Mouse (Mus musculus): Measurements from ENCODE around the gene Filip1.

The Filip1 gene

DNA sequence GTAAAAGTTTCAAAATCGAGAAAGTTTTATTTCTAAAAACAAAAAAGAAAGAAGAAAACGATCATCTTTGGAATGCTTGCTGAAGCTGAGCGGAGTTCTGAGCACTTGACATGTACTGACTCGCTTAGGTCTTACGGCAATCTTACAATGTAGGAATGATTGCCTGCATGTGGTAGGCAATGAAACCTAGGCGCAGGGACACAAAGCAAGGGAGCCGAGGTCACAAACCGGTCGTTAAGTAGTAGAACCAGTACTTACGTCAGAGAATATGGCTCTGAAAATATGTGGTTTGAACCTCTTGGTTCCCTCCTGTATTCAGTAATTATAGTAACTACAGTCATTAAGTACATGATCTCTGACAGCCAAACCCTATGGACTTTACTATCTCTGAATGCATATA lies 29.4 kb downstream of the Filip1 start:
- no peak for DNase-seq (ENCODE audit: low read depth, low spot score)

DNA sequence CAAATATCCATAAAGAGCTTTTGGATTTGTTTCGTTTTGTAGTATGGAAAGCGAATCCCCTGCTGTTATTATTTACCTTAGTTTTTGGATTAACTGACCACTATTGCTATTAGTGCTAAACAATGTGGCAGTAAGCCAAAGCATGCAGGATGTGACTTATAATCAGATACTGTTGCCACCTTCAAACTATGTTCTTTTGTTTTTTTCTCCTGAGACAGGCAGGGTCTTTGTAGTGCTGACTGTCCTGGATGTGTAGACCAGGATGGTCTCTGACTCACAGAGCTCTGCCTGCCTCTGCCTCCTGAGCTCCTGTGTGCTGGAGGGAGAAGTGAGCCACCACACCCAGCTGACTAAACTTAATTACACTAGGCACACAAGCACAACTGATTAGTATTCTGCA lies 33.4 kb downstream of the Filip1 start:
- no peak for DNase-seq (ENCODE audit: low read depth, low spot score)

DNA sequence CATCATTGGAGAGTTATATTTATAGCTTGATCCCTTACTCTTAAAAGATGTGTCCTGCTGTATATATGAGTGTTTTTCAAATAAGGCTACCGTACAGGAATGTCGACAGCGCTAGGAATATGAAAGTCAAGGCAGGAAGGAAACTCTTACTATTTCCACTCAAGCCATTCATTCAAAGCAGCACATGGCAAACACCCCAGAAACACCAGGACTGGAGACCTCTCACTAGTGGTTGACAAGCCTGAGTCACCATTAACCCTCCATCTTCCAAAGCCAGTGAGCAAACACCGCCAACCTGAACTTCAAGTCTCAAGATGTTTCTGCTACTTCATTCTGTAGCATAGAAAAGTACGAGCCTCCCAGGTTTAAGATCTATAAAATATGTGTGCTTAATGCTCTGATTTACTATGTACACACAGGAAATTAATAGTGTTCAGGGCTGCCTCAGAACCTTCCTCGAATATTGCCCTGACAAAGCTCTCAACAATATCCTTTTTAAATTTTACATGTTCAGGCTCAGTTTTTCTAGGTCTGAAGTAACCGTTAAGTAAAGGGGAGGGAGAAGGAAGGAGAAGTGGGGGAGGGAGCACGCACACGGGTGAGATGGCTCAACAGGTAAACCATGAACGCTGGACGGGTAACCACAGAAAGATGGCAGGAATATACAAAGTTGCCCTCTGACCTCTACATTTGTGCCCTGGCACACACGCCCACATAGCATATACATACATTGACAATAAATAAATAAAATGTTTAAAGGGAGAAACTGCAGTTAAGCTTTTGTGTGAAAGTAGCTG lies 34.2 kb downstream of the Filip1 start:
- DNase-seq (ENCODE audit: low read depth, low spot score), result no peak

DNA sequence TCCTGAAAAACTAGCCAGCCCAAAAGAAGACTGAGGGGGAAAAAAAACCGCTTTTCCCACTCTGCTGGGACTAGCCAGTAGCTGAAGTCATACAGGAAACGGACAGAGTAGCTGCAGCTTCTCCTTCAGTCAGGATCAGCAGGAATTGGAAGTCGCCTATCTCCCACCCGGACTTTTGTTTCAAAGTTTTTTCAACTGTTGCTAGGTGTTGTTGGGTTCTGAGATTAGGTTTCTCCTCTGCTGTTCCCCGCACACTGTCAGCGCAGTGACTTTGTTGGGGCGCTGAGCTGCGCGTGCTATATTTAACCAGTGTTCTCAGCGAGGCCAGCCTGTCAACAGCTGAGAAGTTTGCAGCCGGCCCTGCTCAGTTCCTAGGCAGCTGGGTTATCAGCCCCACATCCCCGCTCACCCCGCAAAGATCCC lies 35.1 kb downstream of the Filip1 start:
- DNase-seq (ENCODE audit: low read depth, low spot score), result peak; percentile 9

DNA sequence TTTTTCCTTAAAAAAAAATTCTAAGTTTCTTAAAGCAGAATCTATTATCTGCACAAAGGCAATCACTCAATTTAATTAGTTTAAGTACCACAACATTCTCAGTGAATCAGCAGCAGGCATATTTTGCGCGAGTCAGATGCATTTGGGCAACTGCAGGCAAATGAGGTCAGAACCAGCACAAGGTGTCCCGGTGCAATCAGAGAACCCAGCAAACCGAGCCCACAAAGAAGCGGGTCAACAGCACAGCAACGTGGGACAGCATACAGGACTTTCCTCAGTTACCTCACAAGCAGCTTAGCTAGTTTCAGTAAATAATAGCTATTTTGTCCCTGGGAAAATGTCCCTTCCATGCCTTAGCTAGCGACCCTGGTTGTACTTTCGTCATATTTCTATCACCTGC lies 35.9 kb downstream of the Filip1 start:
- DNase-seq (ENCODE audit: low read depth, low spot score), result no peak

DNA sequence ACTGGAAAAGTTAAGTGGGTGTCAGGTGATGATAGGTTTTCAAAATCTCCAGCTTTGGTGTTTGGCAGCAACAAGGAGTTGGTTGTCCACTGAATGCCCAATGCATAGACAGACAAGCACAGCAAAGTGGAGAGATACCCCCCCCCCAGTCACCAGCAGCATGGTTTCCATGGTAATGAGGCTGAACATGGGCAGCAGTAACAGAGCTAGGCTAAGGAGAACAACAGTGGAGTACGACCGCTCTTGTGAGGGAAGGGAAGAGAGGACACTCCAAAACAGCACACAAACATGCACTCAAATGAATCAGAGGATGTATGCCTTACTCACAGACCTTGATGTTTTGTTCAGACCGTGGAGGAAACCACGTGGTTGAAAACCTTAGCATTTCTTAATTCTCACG lies 37.5 kb downstream of the Filip1 start:
- DNase-seq (ENCODE audit: low read depth, low spot score), result no peak

DNA sequence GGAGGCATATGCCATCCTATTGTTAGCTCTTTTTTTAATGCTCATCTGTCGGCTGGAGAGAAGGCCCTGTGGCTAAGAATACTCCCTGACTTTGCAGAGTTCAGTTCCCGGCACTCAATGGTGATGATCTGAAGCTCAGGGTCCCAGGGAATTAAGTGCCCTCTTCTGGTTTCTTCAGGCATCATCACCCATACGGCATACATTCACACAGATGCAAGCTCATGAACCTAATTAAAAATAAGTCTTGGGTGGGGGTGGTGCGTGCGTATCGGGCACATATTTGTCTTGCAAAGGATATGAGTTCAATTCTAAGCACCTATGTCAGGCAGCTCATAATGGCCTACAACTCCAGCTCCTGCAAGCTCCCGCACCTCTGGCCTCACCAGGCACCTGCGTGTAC lies 39.1 kb downstream of the Filip1 start:
- DNase-seq (ENCODE audit: low read depth, low spot score), result no peak

DNA sequence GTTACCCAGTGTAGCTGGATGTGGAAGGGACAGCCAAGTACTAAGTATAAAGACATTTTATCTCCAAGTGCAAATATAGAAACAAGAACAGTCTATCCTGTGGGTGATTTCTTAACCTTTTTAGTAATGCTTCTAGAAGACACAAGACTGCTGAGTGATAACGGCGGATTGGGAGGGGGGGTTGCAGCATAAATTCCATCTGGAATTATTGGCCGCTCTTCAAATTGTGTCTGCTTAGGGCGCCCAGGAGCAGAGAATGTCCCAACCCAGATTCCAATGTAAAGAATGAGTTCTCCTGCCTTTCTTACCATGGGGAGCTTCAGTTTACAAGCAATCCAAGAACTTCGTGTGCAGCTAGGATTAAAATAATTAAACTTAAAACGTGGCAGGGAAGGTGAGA lies 39.9 kb downstream of the Filip1 start:
- DNase-seq (ENCODE audit: low read depth, low spot score), result no peak

DNA sequence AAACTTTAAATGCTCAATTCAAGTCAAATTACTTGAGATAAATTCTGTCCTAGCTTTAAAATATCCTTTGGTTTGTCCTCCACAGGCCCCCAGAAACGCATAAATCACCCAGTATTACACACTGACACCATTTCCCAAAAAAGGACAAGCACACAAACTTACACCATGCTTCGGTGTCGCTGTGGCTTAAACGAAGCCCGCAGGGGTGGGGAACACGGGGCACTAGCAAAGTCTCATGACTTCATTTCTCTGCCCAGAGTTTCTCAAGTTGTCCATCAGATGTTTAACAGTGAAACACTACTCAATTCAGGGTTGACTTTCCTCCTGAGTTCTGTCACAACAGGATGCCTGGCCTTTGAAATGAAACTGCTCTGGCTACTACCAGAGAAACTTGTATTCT lies 41.0 kb downstream of the Filip1 start:
- DNase-seq (ENCODE audit: low read depth, low spot score), result no peak

DNA sequence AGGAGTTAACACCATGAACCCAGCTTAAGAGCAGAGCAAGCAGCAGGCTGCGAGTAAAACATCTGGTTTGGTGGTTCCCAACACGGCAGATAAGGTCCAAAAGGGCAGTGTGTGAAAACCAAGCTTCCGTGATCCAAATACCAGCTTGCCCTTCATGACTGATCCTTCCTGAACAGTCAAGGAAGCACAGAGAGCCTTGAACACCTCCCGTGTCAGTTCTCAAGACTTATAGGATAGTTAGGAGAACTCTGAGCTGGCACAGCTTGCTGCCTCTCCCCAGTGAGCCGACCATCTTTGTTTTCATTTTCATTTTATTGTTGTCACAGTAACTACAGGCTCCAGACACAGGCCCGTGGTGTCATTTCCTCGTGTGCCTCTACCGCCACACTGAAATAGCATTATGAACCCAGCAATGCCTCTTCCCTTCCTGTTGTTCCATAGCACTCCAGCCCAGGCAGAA lies 42.0 kb downstream of the Filip1 start:
- DNase-seq (ENCODE audit: low read depth, low spot score), result peak; percentile 31

DNA sequence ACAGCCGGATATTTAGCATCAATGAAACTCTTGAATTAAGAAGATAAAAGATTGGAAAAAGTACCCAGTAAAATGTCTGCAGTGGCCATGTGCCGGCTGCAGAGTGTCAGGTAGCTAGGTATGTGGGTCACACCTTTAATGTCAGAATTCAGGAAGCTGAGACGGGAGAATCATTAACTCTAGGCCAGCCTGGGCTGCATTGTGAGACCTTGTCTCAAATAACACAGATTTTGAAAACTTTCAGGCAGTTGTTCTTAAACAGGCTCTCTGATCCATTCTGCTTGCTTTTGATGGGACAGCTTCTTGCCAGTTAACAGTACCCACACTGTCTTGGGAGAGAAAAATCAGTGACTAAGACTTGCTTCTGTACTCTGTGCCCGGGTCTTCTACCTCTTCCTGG lies 43.1 kb downstream of the Filip1 start:
- DNase-seq (ENCODE audit: low read depth, low spot score), result no peak

DNA sequence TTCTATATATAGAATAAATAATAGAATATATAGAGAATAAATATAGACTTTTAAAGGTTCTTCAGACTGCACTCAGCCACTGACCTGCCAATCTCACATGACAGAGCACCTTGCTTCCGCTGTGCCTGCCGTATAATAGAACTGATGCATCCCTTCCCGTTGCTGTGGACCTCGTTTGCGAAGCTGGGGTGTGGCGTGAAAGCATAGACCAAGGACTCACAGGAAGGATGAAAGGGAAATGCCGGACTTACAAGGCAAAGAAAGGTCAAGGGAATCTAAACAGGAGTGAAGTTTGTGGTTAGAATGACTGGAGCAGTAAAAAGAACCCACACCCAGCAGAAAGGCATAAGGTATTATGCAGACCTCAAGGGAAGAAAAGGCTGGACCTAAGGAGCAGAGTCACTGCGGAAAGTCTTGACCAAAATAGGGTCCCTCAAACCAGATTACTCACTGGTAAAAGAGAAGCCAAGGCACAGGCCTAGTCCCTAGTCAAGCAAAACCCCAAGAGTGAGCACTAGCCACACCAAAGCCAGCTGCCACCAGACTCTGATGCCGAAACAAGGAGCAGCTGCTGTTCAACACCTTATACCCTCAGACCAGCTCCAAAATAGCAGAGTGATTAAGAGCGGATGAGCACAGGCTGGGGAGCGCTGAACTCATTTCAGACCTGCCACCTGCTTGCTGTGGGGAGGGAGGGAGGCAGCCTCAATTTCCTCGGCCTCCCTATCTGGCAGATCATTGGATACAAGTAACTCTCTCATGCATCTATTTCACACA lies 45.8 kb downstream of the Filip1 start:
- no peak for DNase-seq (ENCODE audit: low read depth, low spot score)

DNA sequence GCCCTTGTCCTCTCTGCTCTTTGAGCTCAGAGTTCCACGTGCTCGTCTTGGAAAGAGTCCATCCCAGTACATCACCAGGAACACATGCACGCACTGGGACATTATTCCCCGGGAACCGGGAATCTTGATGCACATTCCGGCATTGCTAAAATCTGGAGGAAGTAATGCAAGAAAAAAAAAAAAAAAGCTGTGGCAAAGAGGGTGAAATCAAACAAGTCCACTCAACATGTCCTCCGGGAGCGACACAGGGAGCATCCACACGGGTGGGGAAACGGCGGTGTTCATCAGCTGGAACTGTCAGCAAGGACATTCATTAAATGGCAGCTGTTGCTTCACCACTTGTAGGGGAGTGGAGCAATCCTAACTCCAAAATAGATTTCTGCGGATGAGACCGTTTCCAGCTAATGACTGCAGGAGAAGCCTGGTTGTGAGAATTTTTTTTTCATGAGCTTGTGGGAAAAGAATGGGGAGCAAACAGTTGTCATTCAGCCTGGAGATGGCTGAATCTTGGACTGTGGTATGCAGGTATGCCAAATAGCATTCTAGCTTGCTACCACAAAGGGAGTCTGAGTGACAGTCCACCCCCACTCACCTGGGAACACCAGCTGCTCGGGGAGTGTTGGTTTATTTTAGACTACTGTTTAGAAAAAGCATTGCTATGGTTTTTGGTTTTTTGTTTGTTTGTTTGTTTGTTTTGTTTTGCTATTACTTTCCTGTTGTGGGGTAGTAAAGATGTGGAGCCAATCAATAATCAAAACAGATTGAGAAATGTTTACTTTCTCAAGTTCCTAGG lies 46.9 kb downstream of the Filip1 start:
- DNase-seq (ENCODE audit: low read depth, low spot score), result no peak

DNA sequence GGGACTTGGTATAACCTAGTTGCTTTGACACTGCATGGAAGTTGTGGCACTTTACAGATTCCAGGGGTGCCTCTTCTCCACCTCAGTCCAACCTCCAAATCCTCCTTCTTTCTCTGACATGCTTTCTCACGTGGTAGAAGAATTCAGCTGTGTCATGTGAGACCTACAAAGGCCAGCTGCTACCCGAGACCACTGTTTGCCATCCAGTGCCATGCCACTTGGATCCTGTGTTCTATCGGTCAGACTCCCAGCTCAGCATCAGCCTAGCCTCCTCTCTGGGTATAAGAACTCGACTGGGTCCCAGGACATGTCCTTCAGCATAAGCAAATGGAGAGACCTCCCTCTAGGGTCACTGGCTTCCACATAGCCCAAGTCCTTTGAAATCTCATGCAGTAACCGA lies 47.6 kb downstream of the Filip1 start:
- DNase-seq (ENCODE audit: low read depth, low spot score), result no peak

DNA sequence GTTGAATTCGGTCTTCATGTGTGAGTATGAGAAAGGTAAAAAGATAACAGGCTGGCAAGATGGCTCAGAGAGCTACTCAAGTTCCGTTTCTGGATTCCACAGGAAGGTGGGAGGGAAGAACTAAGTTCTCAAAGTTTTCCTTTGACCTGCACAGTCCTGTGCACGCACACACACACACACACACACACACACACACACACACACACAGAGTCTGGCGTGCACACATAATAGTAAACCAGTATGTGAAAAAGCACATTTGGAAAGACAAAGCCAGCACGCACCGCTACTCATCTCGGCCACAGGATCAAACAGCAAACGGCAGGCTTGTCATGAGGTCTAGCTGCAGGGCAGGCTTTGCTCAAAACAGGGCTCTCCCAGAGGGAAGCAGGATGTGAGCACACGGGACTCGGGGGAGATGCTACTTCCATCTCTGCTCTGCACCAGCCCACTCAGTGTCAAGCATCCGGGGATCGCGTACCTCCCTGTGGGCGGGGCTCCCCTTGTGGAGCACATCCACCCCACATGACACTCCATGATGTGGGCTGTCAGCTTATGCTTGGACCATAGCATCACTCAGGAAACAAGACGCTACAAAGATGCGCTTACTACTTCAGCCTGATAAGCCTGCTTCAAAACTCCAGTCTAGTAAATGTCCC lies 50.9 kb downstream of the Filip1 start:
- peak; percentile 47 for DNase-seq (ENCODE audit: low read depth, low spot score)

DNA sequence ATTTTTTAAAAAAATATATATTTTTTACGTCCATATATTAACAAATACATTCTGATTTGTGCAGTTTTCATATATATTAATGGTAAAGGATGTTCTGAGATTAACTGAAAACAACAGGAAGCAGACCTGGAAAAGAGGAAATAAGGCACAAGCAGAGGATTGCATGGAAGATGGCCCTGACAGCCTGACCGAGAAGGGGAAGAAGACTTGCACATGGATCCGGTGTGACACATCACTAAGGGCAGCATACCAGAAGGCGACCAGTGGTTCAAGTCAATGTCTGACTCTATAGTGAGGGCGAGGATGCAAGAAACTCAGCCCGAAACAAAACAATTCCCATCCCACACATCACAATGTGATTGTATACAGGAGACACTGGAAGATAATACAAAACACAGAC lies 52.2 kb downstream of the Filip1 start:
- no peak for DNase-seq (ENCODE audit: low read depth, low spot score)

DNA sequence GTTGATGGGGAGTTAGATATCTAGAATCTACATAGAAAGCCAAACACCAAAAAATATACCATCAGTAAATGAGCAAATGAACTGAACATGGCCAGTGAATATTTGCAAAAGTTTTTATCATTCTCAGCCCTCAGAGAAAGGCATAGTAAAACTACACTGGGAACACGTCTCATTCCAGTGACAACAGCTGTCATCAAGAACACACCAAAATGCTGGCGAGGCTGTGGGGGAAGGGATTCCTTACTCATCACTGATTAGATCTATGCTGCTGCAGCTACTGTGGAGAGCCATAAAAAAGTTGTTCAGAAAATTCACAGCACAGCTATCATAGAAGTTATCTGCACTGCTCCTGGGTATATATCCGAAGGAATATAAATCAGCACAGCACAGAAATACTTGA lies 54.3 kb downstream of the Filip1 start:
- no peak for DNase-seq (ENCODE audit: low read depth, low spot score)

DNA sequence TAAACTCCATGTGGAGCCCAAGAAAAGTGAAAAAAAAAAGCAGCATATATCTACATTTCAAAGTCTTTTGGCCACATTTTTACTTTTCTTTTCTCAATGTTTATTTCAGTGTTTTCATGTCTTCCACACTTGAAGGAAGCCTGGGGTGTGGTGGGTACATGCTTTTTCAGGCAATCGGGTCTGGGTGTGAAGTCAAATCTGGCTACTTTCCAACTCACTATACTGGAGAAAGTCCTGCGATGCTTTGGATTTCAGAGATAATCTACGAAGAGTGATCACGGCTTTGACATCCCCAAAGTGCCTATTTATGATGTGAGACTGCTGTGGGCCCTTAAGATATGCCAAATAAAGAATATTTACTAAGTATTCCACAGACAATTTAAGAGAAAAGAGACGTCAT lies 57.7 kb downstream of the Filip1 start:
- DNase-seq (ENCODE audit: low read depth, low spot score), result no peak

DNA sequence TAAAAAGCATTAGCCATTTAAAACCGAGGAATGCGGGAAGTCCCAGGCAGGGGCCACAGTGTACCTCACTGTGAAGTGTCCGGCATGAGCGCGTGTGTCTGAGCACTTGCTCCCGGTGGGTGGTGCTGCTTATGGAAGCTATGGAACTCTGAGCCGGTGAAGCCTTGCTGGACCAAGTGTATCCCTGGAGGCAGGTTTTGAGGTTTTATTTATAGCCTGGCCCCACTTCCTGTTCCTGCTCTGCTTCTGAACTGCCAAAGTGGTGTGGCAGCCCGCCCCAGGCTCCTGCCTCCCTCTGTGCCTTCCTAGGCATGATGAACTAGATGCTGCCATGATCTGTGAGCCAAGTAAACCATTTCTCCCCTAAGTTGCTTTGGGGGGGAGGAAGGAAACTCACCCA lies 60.7 kb downstream of the Filip1 start:
- no peak for DNase-seq (ENCODE audit: low read depth, low spot score)

DNA sequence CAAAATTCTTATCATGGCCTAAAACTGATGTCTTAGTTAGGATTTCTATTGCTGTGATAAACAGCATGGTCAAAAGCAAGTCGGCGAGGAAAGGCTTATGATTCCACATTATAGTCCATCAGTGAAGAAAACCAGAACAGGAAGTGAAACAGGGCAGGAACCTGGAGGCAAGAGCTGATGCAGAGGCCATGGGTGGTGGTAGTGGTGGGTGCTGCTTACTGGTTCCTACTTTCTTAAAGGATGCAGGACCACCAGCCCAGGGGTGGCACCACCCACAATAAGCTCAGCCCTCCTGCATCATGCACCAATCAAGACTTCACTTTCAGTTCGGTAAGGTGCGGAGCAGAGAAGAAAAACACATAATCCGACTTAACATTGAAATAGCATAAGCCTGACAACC lies 61.3 kb downstream of the Filip1 start:
- no peak for DNase-seq (ENCODE audit: low read depth, low spot score)

DNA sequence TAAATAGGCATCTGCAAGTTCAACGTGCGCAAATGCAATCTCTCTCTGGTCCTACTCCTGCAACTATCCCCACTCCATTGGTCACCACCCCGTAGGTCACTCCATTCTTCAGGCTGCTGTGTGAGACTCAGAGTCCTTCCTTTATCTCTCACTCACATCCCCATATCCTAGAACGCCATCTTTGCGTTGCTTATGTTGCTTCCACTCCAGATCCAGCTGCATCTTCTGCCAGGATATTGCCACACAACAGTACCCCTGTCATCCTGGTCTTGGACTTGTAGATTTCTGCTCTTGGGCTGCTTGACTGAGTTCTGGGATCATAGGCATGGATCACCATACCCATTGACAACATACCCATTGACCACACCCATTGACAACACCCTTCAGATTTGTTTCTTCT lies 62.0 kb downstream of the Filip1 start:
- DNase-seq (ENCODE audit: low read depth, low spot score), result no peak

DNA sequence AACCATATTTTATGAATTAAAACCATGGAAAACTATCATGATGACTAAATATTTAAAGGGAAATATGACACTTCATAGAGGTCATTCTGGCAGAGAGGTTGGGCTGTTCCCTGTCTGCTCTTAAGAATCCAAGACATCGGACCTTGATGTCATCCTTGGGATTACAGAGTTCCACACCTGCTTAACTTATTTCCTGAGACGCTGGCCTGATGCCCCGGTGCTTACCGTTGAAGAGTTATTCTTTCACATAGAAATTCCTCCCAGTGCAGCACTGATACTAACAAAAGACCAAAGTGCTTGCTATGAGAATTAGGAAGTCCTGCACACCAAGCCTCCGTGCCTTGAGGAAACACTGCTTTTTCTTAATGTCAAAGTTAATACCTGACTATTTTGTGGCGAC lies 62.6 kb downstream of the Filip1 start:
- DNase-seq (ENCODE audit: low read depth, low spot score), result no peak

All from CD4-positive, CD25-positive, alpha-beta regulatory T cell, adult 2 months (primary cell).